Mouse (Mus musculus) left cerebral cortex, adult 11 months (tissue): ENCODE measurements around the gene Gnai3.
A peak's percentile ranks its signal among the peaks of the same experiment; 100 is the strongest.

ENCODE experiments used
- DNase-seq: peaks from one replicate; pipeline ENCODE4 v3.0.0; 2022; ENCODE audit warnings: low spot score

The Gnai3 gene

DNA sequence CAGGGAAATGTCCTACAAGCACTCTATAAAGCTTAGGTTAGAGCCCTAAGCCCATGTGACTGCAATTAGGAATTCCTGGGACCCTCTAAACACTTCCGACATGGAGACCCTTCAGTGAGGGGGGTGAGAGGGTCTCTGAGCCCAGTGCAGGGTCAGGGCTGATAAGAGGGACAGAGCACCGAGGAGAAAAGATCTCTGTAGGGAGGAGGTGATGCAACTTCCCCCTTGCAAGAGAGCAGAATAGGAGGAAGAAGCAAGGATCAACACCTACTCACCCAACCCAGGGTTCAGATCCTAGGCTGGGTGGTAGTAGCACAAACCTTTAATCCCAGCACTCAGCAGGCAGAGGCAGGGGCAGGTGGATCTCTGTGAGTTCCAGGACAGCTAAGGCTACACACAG, 62.8 kb downstream of the Gnai3 start:
- DNase-seq, result no peak

DNA sequence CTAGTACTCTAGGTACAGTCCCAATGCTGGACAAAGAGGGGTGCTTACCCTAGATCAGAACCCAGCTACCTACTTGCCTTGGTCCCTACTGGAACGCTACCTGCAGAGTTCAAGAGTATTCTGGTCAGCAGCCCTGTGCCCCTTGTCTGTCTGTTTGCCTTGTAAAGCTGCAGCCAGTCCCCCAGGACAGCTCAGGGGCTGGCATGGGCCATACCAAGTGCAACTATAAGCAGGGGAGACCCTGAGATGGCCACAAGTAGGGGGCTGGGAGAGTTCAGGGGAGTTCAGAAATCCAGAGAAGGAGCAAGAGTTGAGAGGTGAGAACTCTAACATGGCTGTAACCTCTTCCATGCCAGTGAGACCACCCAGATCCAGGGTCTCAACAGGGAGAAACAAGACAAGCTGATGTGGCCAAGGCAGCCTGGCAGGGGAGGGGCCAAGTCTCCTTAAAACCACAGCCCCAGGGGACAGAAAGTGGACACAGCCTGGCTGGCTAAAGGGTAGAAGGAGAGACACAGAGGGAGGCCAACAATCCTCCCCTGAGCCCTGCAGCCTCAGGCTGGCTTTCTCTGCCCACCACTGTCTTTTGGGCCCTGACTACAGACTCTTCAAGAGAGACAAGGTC, 63.6 kb downstream of the Gnai3 start:
- DNase-seq, result no peak

DNA sequence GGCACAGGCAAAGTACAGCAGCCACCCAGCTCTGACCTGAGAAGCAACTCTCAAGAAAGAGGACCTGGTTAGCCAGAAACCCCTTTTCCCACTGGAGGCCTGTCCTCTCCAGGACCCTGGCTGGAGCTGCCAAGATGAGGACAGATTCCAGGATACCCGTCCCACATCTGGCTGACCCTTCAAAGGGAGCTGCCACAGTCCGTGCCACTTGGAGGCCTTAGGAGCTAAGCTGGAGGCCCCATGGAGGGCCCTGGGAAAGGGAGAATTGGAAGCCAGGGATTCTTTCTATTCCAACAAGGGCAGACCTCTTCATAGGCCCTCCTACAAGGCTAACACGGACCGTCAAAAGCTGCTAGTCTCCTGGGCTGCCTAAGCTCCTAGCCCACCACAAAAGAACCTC, 64.3 kb downstream of the Gnai3 start:
- DNase-seq, result no peak

DNA sequence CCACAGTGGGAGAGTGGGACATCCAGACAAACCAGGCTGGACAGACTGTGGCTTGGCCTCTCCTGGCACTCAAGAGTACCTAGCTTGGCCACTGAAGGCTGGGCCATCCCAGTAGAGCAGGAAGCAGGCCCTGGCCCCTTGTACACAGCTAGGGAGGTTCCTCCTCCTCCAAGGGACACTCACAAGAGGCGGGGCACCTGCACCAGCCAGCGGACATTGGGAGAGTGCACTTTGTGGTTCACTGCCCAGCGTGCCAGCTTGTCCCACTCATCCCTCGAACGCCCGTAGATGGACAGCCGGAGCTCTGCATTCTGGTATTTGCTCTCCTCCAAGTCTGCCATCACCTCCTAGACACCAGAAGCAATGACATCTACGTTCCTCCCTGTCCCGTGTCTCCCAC, 69.1 kb downstream of the Gnai3 start:
- DNase-seq, result no peak

DNA sequence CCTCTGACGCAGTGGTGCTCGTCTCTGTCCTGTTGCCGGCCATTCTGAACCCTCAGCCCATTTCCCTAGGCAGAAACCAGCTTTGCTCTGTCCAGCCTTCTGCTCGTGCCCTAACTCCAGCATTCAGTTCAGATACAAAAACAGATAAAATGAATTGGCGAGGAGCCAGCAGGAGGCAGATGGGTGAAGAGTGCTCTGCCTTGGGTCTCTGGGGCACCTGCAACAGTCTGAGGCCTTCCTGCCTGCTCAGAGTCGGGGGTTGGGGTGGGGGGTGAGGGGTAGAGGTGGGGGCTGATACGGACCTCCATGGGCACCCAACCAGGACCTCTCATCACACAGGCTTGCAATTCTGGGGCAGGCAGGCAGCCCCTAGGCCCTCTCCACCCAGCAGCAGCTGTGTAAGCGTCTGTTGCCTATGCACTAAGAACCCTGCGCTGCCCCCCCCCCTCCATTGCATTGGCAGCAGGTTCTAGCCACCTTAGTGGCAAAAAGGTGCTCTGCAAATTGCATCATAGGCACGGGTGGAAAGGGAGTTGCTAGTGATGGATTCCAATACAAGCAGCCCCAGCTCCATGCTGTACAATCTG, 72.9 kb downstream of the Gnai3 start:
- no peak for DNase-seq

DNA sequence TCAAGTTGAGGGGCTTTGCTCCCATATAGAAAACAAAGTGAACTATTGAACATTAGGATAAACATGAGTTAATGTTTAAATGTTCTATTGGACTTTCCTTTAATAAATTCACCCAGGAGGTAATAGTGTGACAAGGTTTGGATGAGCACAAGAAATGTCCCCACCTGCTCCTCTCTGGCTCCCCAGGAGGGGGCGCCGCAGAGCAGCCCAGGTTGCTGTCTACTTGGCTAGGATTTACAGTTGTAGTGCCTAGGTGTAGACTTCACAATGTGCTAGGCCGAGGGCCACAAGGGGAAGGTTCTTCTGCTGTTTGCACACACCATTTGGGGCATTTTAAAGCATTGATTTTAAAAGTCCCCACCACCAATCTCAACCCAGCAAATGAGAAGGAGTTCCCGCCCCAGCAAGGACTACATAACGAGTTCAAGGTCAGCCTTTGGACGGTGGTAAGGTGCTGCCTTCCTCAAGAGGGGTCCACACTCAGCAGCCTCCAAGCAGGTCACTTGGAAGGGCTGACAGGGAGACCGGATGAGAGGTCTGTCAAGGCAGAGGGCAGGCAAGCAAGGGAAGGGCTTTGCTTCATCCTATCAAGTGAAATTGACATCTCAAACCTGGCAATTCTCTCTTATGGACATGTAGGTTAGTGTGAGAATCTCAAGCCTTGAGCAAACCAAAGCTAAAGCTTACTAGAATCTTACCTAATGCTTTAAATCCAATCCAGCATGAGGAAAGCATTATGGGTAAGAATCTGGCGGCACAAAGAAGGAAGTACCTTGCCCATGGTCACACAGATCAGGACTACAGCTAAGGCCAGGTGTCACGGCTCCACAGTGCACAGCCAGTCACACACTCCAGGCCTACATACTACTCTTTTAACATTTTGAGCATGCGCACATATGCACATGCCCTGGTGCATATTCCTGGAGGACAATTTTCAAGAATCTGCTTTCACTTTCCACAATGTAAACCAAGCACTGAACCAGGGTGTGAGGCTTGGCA, 75.4 kb downstream of the Gnai3 start:
- peak; percentile 44 for DNase-seq

DNA sequence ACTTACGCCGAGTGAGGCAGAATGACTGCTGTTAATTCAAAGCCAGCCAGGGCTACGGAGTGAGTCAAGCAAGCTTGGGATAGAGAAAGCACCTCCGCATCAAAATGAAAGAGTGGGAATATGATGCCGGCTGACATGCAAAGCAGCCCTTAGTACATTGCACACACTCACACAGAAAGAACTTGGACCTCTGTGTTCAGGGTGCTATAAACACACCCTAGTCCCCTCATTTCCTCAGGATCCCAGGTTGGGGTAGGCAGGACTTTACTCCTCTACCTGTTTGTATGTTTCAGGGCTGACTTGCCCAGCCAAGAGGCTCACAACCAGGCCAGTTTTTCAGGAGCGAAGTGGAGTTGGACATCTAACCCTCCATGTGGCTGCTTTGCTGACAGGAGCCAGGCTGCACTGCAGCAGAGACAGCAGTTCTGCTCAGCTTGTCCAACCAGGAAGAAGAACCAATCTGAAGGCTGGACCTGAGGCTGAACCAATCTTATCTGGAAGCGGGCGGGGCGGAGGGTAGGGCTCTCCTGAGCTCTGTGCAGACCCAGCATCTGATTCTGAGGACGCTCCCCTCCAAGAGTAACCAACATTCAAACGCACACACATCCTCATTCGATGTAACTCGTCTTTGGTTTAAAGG, 76.6 kb downstream of the Gnai3 start:
- no peak for DNase-seq

DNA sequence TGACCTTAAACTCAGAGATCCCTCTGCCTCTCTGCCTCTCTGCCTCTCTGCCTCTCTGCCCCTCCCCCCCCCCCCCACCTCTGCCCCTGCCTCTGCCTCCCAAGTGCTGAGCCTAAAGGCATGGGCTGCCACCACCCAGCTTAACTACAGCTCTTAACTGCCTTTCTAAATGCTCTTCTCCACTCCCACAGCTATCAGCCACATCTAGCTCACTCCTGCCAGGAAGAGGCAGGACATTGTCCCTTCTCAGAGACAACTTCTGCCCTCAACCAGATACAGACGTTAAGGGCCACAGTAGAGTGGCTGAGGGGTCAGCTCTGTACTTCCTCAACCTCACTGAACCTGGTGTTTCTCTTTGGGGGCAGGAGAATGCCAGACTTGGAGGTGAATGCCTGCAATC, 77.1 kb downstream of the Gnai3 start:
- DNase-seq, result no peak

DNA sequence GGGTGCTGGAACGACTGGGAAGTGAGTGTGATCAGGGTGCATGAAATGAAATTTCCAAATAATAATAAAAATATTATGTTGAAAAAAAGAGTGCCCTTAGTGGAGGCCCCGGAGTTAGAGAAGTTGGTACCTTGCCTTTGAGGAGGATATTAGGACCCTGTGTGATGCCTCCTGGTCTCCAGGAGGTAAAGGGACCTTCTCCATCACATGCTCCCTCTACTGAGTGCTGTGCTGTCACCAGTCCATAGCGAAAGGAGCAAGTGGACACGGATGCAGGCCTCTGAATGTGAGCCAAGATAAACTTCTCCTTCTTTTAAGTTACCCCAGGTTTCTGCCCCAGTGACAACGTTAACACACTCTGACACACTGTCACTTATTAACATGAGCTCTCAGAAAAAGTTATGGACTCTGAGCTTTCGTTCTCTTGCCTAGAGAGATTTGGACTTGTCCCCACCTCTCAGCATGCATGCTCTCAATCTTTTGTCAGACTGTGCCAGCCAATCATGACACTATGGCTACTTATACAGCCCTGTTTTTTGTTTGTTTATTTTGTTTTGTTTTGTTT, 78.5 kb downstream of the Gnai3 start:
- no peak for DNase-seq

DNA sequence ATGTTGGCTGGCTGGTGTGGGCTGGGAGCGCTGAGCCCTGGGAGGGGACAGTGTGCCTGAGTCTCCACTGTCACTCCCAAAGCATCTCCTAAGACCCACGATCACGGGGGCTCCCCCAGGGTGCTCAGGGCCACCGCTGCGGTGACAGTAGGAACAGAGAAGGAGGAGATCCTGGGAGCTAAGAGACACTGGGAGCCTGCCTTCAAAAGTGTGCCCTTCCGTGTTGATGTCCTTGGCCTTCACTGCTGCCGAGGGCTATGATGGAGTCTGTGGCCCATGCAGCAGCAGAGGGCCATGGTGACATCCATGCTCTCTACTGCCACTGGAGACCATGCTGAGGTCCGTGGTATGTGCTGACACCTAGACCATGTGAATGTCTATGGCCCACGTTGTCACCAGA, 80.4 kb downstream of the Gnai3 start:
- DNase-seq, result no peak

DNA sequence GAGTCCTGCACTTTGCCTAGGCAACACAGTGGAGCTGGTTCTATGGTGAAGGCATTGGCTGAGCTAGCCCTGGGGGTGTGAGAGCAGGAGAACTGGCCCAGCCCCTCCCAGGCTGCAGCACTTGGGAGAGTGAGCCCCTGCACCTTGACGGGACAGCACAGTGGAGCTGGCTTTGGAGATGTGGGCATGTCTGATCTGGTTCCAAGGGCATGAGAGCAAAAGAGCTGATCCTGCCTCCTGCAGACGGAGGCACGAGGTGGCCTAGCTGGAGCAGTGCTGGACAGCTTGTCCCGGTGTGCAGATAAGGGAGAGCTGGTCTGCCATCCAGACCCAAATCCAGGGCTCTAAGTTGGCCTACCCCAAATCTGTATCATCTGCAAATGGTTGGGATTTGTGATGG, 81.3 kb downstream of the Gnai3 start:
- no peak for DNase-seq

DNA sequence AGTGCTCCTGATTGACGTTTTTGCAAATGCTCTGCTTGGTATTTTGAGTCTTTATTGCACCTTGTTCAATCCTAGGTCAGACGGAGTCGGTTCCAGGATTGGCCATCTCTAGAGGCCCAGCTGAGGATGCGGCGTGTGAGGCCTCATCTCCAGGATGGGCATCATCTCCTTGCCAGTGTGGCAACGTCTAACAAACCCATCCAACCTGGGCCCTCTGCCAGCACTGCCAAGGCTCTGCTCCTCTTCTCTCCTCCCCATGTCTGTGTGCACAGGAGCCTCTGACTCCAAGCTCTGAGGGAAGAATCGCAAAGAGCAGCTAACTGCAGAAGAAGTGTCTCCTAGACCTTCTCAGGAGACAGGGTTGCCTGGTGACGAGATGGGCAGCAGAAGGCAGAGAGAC, 83.3 kb downstream of the Gnai3 start:
- no peak for DNase-seq

DNA sequence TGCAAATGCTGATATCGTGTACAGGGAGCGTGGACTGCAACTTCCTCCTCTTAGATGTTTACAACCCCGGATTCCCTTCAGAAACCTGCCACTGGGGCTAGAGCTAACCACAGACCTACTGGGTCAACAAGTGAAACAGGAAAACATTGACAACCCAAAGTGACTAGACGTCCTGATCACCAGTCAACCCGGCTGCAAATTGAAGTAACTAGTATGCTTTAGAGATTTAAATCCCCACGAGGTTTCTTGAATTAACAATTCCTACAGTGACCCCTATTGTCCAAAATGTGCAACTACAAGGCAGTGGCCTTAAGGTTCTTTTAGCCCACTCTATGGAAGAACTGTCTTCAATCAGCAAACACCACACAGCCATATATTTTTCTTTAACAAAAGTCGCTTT, 84.5 kb downstream of the Gnai3 start:
- no peak for DNase-seq
